Mouse (Mus musculus) MEL (cell line): ENCODE data around the gene Gdf11. TPM values are rescaled to one million over a fixed set of nuclear protein-coding genes. Genes with fewer than 3 reads are reported as not detected.

Experiments
- DNase-seq: peaks from one replicate; pipeline ENCODE4 v3.0.0; 2011; ENCODE audit warnings: low read depth, low spot score
- H3K27ac ChIP-seq: 2 replicates; pipeline ENCODE4 v1.5.1; 2012; ENCODE audit warnings: low read depth, mild to moderate bottlenecking, control low read depth, low read length, moderate library complexity; ENCODE audit not compliant: control insufficient read depth
- H3K27me3 ChIP-seq, 2 experiments: fragments of 150-350 bp in 1 of 2; sonication (generic) in 1 of 2; 2 replicates each; pipeline ENCODE4 v1.6.1; 2012; ENCODE audit warnings: low read length in 2 of 2, mild to moderate bottlenecking in 2 of 2, improper control_type of control experiment in 1 of 2, moderate library complexity in 1 of 2; ENCODE audit not compliant: insufficient read depth in 2 of 2, control insufficient read depth in 1 of 2
- H3K36me3 ChIP-seq, 2 experiments: 2 replicates each; pipeline ENCODE4 v1.6.1; 2012 to 2014; ENCODE audit warnings: low read length in 2 of 2, improper control_type of control experiment in 1 of 2, inconsistent platforms in 1 of 2, mild to moderate bottlenecking in 1 of 2; ENCODE audit not compliant: insufficient read depth in 2 of 2, control insufficient read depth in 1 of 2
- H3K4me1 ChIP-seq, 2 experiments: fragments of 150-350 bp in 1 of 2; sonication (generic) in 1 of 2; 2 replicates each; pipeline ENCODE4 v1.6.1; 2012; ENCODE audit warnings: low read length in 2 of 2, improper control_type of control experiment in 1 of 2, mild to moderate bottlenecking in 1 of 2; ENCODE audit not compliant: insufficient read depth in 2 of 2, control insufficient read depth in 1 of 2
- H3K4me3 ChIP-seq, 2 experiments: fragments of 150-350 bp in 1 of 2; sonication (generic) in 1 of 2; 2 replicates each; pipeline ENCODE4 v1.5.1; 2012; ENCODE audit warnings: low read depth in 2 of 2, low read length in 2 of 2, mild to moderate bottlenecking in 2 of 2, moderate library complexity in 2 of 2, control low read depth in 1 of 2, improper control_type of control experiment in 1 of 2; ENCODE audit not compliant: control insufficient read depth in 1 of 2, insufficient read depth in 1 of 2
- H3K79me2 ChIP-seq: 2 replicates; pipeline ENCODE4 v1.6.1; 2012; ENCODE audit warnings: mild to moderate bottlenecking, low read length, moderate library complexity; ENCODE audit not compliant: control insufficient read depth, poor library complexity, insufficient read depth
- H3K9ac ChIP-seq: 2 replicates; pipeline ENCODE4 v1.6.1; 2012; ENCODE audit warnings: low read depth, mild to moderate bottlenecking, control low read depth, low read length, moderate library complexity; ENCODE audit not compliant: control insufficient read depth, poor library complexity, severe bottlenecking
- H3K9me3 ChIP-seq: fragments of 150-350 bp; sonication (generic); replicated peaks from 2 replicates; pipeline ENCODE4 v1.6.1; 2012; ENCODE audit warnings: mild to moderate bottlenecking, low read length, improper control_type of control experiment, moderate library complexity; ENCODE audit not compliant: insufficient read depth
- BHLHE40 ChIP-seq: IDR thresholded peaks from 2 replicates; pipeline ENCODE4 v1.6.1; 2012; ENCODE audit warnings: low read depth, mild to moderate bottlenecking, inconsistent platforms, low read length, improper control_type of control experiment, borderline replicate concordance
- CHD2 ChIP-seq: IDR thresholded peaks from 2 replicates; pipeline ENCODE4 v1.6.1; 2011; ENCODE audit warnings: low read length, improper control_type of control experiment
- CTCF ChIP-seq, 3 experiments: IDR thresholded peaks in 2 of 3; conservative IDR thresholded peaks in 1 of 3; 2 replicates each; pipeline ENCODE4 v1.5.1; 2011 to 2012; ENCODE audit warnings: low read length in 3 of 3, low read depth in 2 of 3, mild to moderate bottlenecking in 2 of 3, improper control_type of control experiment in 1 of 3, inconsistent platforms in 1 of 3, mixed read lengths in 1 of 3, moderate library complexity in 1 of 3; ENCODE audit not compliant: control insufficient read depth in 1 of 3, insufficient read depth in 1 of 3, poor library complexity in 1 of 3, severe bottlenecking in 1 of 3
- ELF1 ChIP-seq: IDR thresholded peaks from 2 replicates; pipeline ENCODE4 v1.6.1; 2014; ENCODE audit warnings: low read depth, mild to moderate bottlenecking, inconsistent platforms, low read length, improper control_type of control experiment, moderate library complexity
- GATA1 ChIP-seq: IDR thresholded peaks from 2 replicates; pipeline ENCODE4 v1.6.1; 2011; ENCODE audit warnings: low read depth, low read length, improper control_type of control experiment
- HCFC1 ChIP-seq: IDR thresholded peaks from 2 replicates; pipeline ENCODE4 v1.6.1; 2012; ENCODE audit warnings: low read depth, mild to moderate bottlenecking, inconsistent platforms, low read length, improper control_type of control experiment, moderate library complexity
- JUND ChIP-seq: IDR thresholded peaks from 2 replicates; pipeline ENCODE4 v1.6.1; 2011; ENCODE audit warnings: low read depth, mild to moderate bottlenecking, improper control_type of control experiment, low read length
- KAT2A ChIP-seq: conservative IDR thresholded peaks from 2 replicates; pipeline ENCODE4 v1.6.1; 2012; ENCODE audit warnings: low read depth, low read length, improper control_type of control experiment, inconsistent platforms
- MAFK ChIP-seq: IDR thresholded peaks from 2 replicates; pipeline ENCODE4 v1.6.1; 2011; ENCODE audit warnings: low read depth, mild to moderate bottlenecking, low read length, improper control_type of control experiment, borderline replicate concordance
- MAZ ChIP-seq: IDR thresholded peaks from 2 replicates; pipeline ENCODE4 v1.6.1; 2012; ENCODE audit warnings: low read depth, mild to moderate bottlenecking, inconsistent platforms, low read length, improper control_type of control experiment
- MXI1 ChIP-seq: IDR thresholded peaks from 2 replicates; pipeline ENCODE4 v1.6.1; 2011; ENCODE audit warnings: mild to moderate bottlenecking, low read depth, low read length, improper control_type of control experiment
- MYB ChIP-seq: IDR thresholded peaks from 2 replicates; pipeline ENCODE4 v1.6.1; 2011; ENCODE audit warnings: mild to moderate bottlenecking, low read depth, low read length, improper control_type of control experiment
- MYC ChIP-seq: IDR thresholded peaks from 2 replicates; pipeline ENCODE4 v1.6.1; 2011; ENCODE audit warnings: low read depth, mild to moderate bottlenecking, low read length, improper control_type of control experiment, moderate library complexity
- NELFE ChIP-seq: IDR thresholded peaks from 2 replicates; pipeline ENCODE4 v1.6.1; 2011; ENCODE audit warnings: low read depth, low read length, improper control_type of control experiment
- NRF1 ChIP-seq: IDR thresholded peaks from 2 replicates; pipeline ENCODE4 v1.6.1; 2014; ENCODE audit warnings: low read depth, mild to moderate bottlenecking, inconsistent platforms, low read length, improper control_type of control experiment, moderate library complexity; ENCODE audit not compliant: poor library complexity, insufficient read depth, severe bottlenecking
- POLR2A ChIP-seq, 2 experiments: IDR thresholded peaks; 2 replicates each; pipeline ENCODE4 v1.6.1; 2011 to 2012; ENCODE audit warnings: low read length in 2 of 2, mild to moderate bottlenecking in 2 of 2, control low read depth in 1 of 2, improper control_type of control experiment in 1 of 2, low read depth in 1 of 2, moderate library complexity in 1 of 2; ENCODE audit not compliant: control insufficient read depth in 1 of 2, insufficient read depth in 1 of 2, poor library complexity in 1 of 2
- RAD21 ChIP-seq: IDR thresholded peaks from 2 replicates; pipeline ENCODE4 v1.6.1; 2011; ENCODE audit warnings: mild to moderate bottlenecking, low read depth, low read length, improper control_type of control experiment
- RCOR1 ChIP-seq: IDR thresholded peaks from 2 replicates; pipeline ENCODE4 v1.6.1; 2012; ENCODE audit warnings: low read depth, mild to moderate bottlenecking, inconsistent platforms, low read length, improper control_type of control experiment
- SIN3A ChIP-seq: IDR thresholded peaks from 2 replicates; pipeline ENCODE4 v1.6.1; 2012; ENCODE audit warnings: low read length, improper control_type of control experiment, inconsistent platforms
- TBP ChIP-seq: IDR thresholded peaks from 2 replicates; pipeline ENCODE4 v1.8.0; 2011; ENCODE audit warnings: low read depth, low read length, improper control_type of control experiment
- UBTF ChIP-seq: IDR thresholded peaks from 2 replicates; pipeline ENCODE4 v1.6.1; 2012; ENCODE audit warnings: low read depth, mild to moderate bottlenecking, inconsistent platforms, low read length, improper control_type of control experiment, moderate library complexity, borderline replicate concordance; ENCODE audit not compliant: insufficient read depth
- USF1 ChIP-seq: IDR thresholded peaks from 2 replicates; pipeline ENCODE4 v1.6.1; 2014; ENCODE audit warnings: low read depth, mild to moderate bottlenecking, inconsistent platforms, low read length, improper control_type of control experiment, moderate library complexity
- ZC3H11A ChIP-seq: IDR thresholded peaks from 2 replicates; pipeline ENCODE4 v1.6.1; 2012; ENCODE audit warnings: low read depth, mild to moderate bottlenecking, inconsistent platforms, low read length, improper control_type of control experiment
- ZKSCAN1 ChIP-seq: IDR thresholded peaks from 2 replicates; pipeline ENCODE4 v1.6.1; 2012; ENCODE audit warnings: low read depth, mild to moderate bottlenecking, inconsistent platforms, low read length, improper control_type of control experiment, moderate library complexity
- ZMIZ1 ChIP-seq: IDR thresholded peaks from 2 replicates; pipeline ENCODE4 v1.6.1; 2012; ENCODE audit warnings: low read depth, mild to moderate bottlenecking, inconsistent platforms, low read length, improper control_type of control experiment, moderate library complexity
- ZNF384 ChIP-seq: IDR thresholded peaks from 2 replicates; pipeline ENCODE4 v1.6.1; 2012; ENCODE audit warnings: low read depth, mild to moderate bottlenecking, inconsistent platforms, low read length, improper control_type of control experiment
- polyA plus RNA-seq, 2 experiments: library from polyadenylated mRNA; stranded (reverse) in 1 of 2; unstranded in 1 of 2; fragments of >175 nt in 1 of 2; fragments of >200 nt in 1 of 2; gene quantifications; 2 replicates each; pipeline versions ENCODE4 v1.2.1 to v1.2.4; 2012; ENCODE audit warnings: low replicate concordance in 2 of 2, low read depth in 1 of 2; ENCODE audit not compliant: insufficient read length in 2 of 2, insufficient read depth in 1 of 2, missing spikeins in 1 of 2
- total RNA-seq: library from RNA; depleted of rRNA; stranded (reverse); fragments of 300-350 nt; gene quantifications from 2 replicates; pipeline ENCODE4 v1.2.3, GENCODE M21; 2012

Gene Gdf11
- total and polyA plus RNA-seq, 3 experiments, result 2.3 to 2.8 TPM; not detected in 1

- TF ChIP-seq HCFC1 (no peak), MYC (no peak), SIN3A (no peak), RCOR1 (no peak), BHLHE40 (no peak), MXI1 (no peak), NRF1 (no peak), ZC3H11A (no peak), ZKSCAN1 (no peak), KAT2A (no peak), GATA1 (no peak), CTCF (IDR thresholded peaks at IDR 0.05 in 2 of 3, conservative IDR thresholded peaks at IDR 0.05 in 1 of 3; ENCODE audit: control insufficient read depth in 1 of 3, insufficient read depth in 1 of 3, low read depth in 2 of 3, low read length in 3 of 3, poor library complexity in 1 of 3, severe bottlenecking in 1 of 3) (no peak), CHD2 (no peak), JUND (no peak), UBTF (no peak), TBP (no peak), ZNF384 (no peak)
- H3K79me2 ChIP-seq, result no peaks in the 10 kb centered on the region
- no peaks in the 10 kb centered on the region for H3K27me3 ChIP-seq
- H3K9me3 ChIP-seq, result no peaks in the 10 kb centered on the region
- peaks cover 4 to 16% of the 10 kb centered on the region in 2 experiments for H3K4me1 ChIP-seq
- H3K9ac ChIP-seq, result no peak overlapping the region
- no peak overlapping the region for H3K27ac ChIP-seq
- no peak for DNase-seq
- H3K4me3 ChIP-seq, result no peak overlapping the region
- H3K36me3 ChIP-seq, result 0 out of 4 replicates have a peak, but pooled peaks cover 0 to 3% of the 10 kb centered on the region in 2 experiments
Observed at GRCm38 (mm10) chr10:128896807-128897206, 5.3 kb upstream of the Gdf11 start.

GRCm38 (mm10) chr10:128895952-128896693 is 4.6 kb upstream of the Gdf11 start:
- H3K27me3 ChIP-seq, result no peaks in the 10 kb centered on the region
- H3K9ac ChIP-seq, result peak overlapping the region; percentile 12
- H3K9me3 ChIP-seq, result no peaks in the 10 kb centered on the region
- TF ChIP-seq MXI1 (no peak), CTCF (IDR thresholded peaks at IDR 0.05 in 2 of 3, conservative IDR thresholded peaks at IDR 0.05 in 1 of 3; ENCODE audit: control insufficient read depth in 1 of 3, insufficient read depth in 1 of 3, low read depth in 2 of 3, low read length in 3 of 3, poor library complexity in 1 of 3, severe bottlenecking in 1 of 3) (no peak), JUND (no peak), RCOR1 (no peak), ELF1 (no peak), UBTF (no peak), ZMIZ1 (no peak), MAFK (no peak), MYB (no peak), NELFE (no peak), POLR2A (IDR thresholded peaks at IDR 0.05; ENCODE audit: control insufficient read depth in 1 of 2, insufficient read depth in 1 of 2, low read depth in 1 of 2, low read length in 2 of 2, poor library complexity in 1 of 2) (no peak), MAZ (no peak), USF1 (no peak), ZC3H11A (no peak), RAD21 (no peak)
- H3K4me1 ChIP-seq, result peaks cover 4 to 13% of the 10 kb centered on the region in 2 experiments
- no peak for DNase-seq
- 0 out of 4 replicates have a peak, but pooled peaks cover 0 to 3% of the 10 kb centered on the region in 2 experiments for H3K36me3 ChIP-seq
- H3K4me3 ChIP-seq, result peak overlapping the region; percentile 41 to 57
- no peaks in the 10 kb centered on the region; the same call in 1 of the 2 replicates for H3K79me2 ChIP-seq
- H3K27ac ChIP-seq, result no peak overlapping the region
